Mouse (Mus musculus): ENCODE results near the gene Lamc2. TPM values are rescaled to one million over a fixed set of nuclear protein-coding genes. Genes with fewer than 3 reads are reported as not detected.
A peak's percentile ranks its signal among the peaks of the same experiment; 100 is the strongest.

Gene Lamc2
- polyA plus RNA-seq, 1 experiment from 2014 or later: 62.9 TPM

GRCm38 (mm10) chr1:153210198-153210597, 24.0 kb upstream of the Lamc2 start:
- 80% methylated on average over 2 of the region's 2 CpGs for WGBS
- no peak for TF ChIP-seq CTCF (IDR thresholded peaks at IDR 0.05)
- TF ChIP-seq EP300 (IDR thresholded peaks at IDR 0.05): no peak
- H3K4me3 ChIP-seq (ENCODE audit: low read depth, low read length): no peak overlapping the region
- H3K9me3 ChIP-seq (ENCODE audit: low read length): no peaks in the 10 kb centered on the region
- no peak overlapping the region for H3K4me2 ChIP-seq (replicated peaks; ENCODE audit: low read depth, low read length)
- ATAC-seq (no peak), DNase-seq (ENCODE audit: low spot score) (no peak)
- H3K27ac ChIP-seq (ENCODE audit: low read length): no peak overlapping the region
- H3K4me1 ChIP-seq (ENCODE audit: insufficient read depth, low read depth, low read length): no peaks in the 10 kb centered on the region
- no peaks in the 10 kb centered on the region for H3K27me3 ChIP-seq (replicated peaks; ENCODE audit: insufficient read depth, low read length)
- no peaks in the 10 kb centered on the region for H3K36me3 ChIP-seq (ENCODE audit: insufficient read depth, low read length)
- H3K9ac ChIP-seq (replicated peaks; ENCODE audit: low read depth): no peak overlapping the region

GRCm38 (mm10) chr1:153202195-153202594, 15.9 kb upstream of the Lamc2 start:
- H3K9me3 ChIP-seq (ENCODE audit: low read length): no peaks in the 10 kb centered on the region
- H3K4me3 ChIP-seq (ENCODE audit: low read depth, low read length): no peak overlapping the region
- H3K27ac ChIP-seq (ENCODE audit: low read length): no peak overlapping the region
- ATAC-seq: peak; percentile 83
- DNase-seq (ENCODE audit: low spot score): no peak
- WGBS: 40% methylated on average over 8 of the region's 8 CpGs
- no peaks in the 10 kb centered on the region for H3K36me3 ChIP-seq (ENCODE audit: insufficient read depth, low read length)
- TF ChIP-seq EP300 (IDR thresholded peaks at IDR 0.05) (no peak), CTCF (IDR thresholded peaks at IDR 0.05) (no peak)
- H3K9ac ChIP-seq (replicated peaks; ENCODE audit: low read depth): no peak overlapping the region
- no peaks in the 10 kb centered on the region for H3K27me3 ChIP-seq (replicated peaks; ENCODE audit: insufficient read depth, low read length)
- H3K4me2 ChIP-seq (replicated peaks; ENCODE audit: low read depth, low read length): no peak overlapping the region
- 0 out of 2 replicates have a peak, but pooled peaks cover 4% of the 10 kb centered on the region for H3K4me1 ChIP-seq (ENCODE audit: insufficient read depth, low read depth, low read length)

- Histone ChIP-seq H3K9ac (replicated peaks; ENCODE audit: low read depth) (no peak overlapping the region), H3K4me1 (ENCODE audit: insufficient read depth, low read depth, low read length) (0 out of 2 replicates have a peak, but pooled peaks cover 4% of the 10 kb centered on the region), H3K4me3 (ENCODE audit: low read depth, low read length) (no peak overlapping the region), H3K9me3 (ENCODE audit: low read length) (no peaks in the 10 kb centered on the region), H3K27me3 (replicated peaks; ENCODE audit: insufficient read depth, low read length) (no peaks in the 10 kb centered on the region), H3K4me2 (replicated peaks; ENCODE audit: low read depth, low read length) (no peak overlapping the region), H3K27ac (ENCODE audit: low read length) (no peak overlapping the region), H3K36me3 (ENCODE audit: insufficient read depth, low read length) (no peaks in the 10 kb centered on the region)
- WGBS: 21% methylated on average over 14 of the region's 14 CpGs
- ATAC-seq (no peak), DNase-seq (ENCODE audit: low spot score) (no peak)
- TF ChIP-seq CTCF (IDR thresholded peaks at IDR 0.05): no peak
- TF ChIP-seq EP300 (IDR thresholded peaks at IDR 0.05): no peak
These were observed 15.2 kb upstream of the Lamc2 start for GRCm38 (mm10) chr1:153201448-153201847.

GRCm38 (mm10) chr1:153197316-153197850, 11.1 kb upstream of the Lamc2 start:
- H3K9ac ChIP-seq (replicated peaks; ENCODE audit: low read depth): no peak overlapping the region
- H3K36me3 ChIP-seq (ENCODE audit: insufficient read depth, low read length): no peaks in the 10 kb centered on the region
- no peak overlapping the region for H3K4me2 ChIP-seq (replicated peaks; ENCODE audit: low read depth, low read length)
- H3K4me3 ChIP-seq (ENCODE audit: low read depth, low read length): no peak overlapping the region
- H3K27me3 ChIP-seq (replicated peaks; ENCODE audit: insufficient read depth, low read length): no peaks in the 10 kb centered on the region
- 63% methylated on average over 3 of the region's 3 CpGs for WGBS
- H3K27ac ChIP-seq (ENCODE audit: low read length): no peak overlapping the region
- no peak for DNase-seq (ENCODE audit: low spot score)
- TF ChIP-seq EP300 (IDR thresholded peaks at IDR 0.05): no peak
- no peak for TF ChIP-seq CTCF (IDR thresholded peaks at IDR 0.05)
- 0 out of 2 replicates have a peak, but pooled peaks cover 3% of the 10 kb centered on the region for H3K4me1 ChIP-seq (ENCODE audit: insufficient read depth, low read depth, low read length)
- ATAC-seq: no peak
- H3K9me3 ChIP-seq (ENCODE audit: low read length): no peaks in the 10 kb centered on the region

GRCm38 (mm10) chr1:153192945-153193344, 6.7 kb upstream of the Lamc2 start:
- no peak overlapping the region for H3K4me3 ChIP-seq (ENCODE audit: low read depth, low read length)
- H3K36me3 ChIP-seq (ENCODE audit: insufficient read depth, low read length): no peaks in the 10 kb centered on the region
- no peak overlapping the region for H3K4me2 ChIP-seq (replicated peaks; ENCODE audit: low read depth, low read length)
- no peaks in the 10 kb centered on the region for H3K9me3 ChIP-seq (ENCODE audit: low read length)
- no peak overlapping the region for H3K27ac ChIP-seq (ENCODE audit: low read length)
- no peak for ATAC-seq
- no peak for TF ChIP-seq CTCF (IDR thresholded peaks at IDR 0.05)
- no peak for TF ChIP-seq EP300 (IDR thresholded peaks at IDR 0.05)
- no peak overlapping the region for H3K9ac ChIP-seq (replicated peaks; ENCODE audit: low read depth)
- H3K4me1 ChIP-seq (ENCODE audit: insufficient read depth, low read depth, low read length): no peaks in the 10 kb centered on the region
- DNase-seq (ENCODE audit: low spot score): no peak
- no peaks in the 10 kb centered on the region for H3K27me3 ChIP-seq (replicated peaks; ENCODE audit: insufficient read depth, low read length)
- 92% methylated on average over 6 of the region's 6 CpGs for WGBS

GRCm38 (mm10) chr1:153192379-153192778, 6.1 kb upstream of the Lamc2 start:
- H3K27ac ChIP-seq (ENCODE audit: low read length): no peak overlapping the region
- DNase-seq (ENCODE audit: low spot score) (no peak), ATAC-seq (no peak)
- WGBS: 73% methylated on average over 4 of the region's 4 CpGs
- H3K27me3 ChIP-seq (replicated peaks; ENCODE audit: insufficient read depth, low read length): no peaks in the 10 kb centered on the region
- no peak overlapping the region for H3K9ac ChIP-seq (replicated peaks; ENCODE audit: low read depth)
- no peaks in the 10 kb centered on the region for H3K36me3 ChIP-seq (ENCODE audit: insufficient read depth, low read length)
- H3K9me3 ChIP-seq (ENCODE audit: low read length): no peaks in the 10 kb centered on the region
- no peak overlapping the region for H3K4me2 ChIP-seq (replicated peaks; ENCODE audit: low read depth, low read length)
- H3K4me3 ChIP-seq (ENCODE audit: low read depth, low read length): no peak overlapping the region
- no peaks in the 10 kb centered on the region for H3K4me1 ChIP-seq (ENCODE audit: insufficient read depth, low read depth, low read length)
- no peak for TF ChIP-seq CTCF (IDR thresholded peaks at IDR 0.05)
- no peak for TF ChIP-seq EP300 (IDR thresholded peaks at IDR 0.05)

- WGBS: 13% methylated on average over 5 of the region's 5 CpGs
- DNase-seq (ENCODE audit: low spot score): peak; percentile 86
These were observed 5.7 kb upstream of the Lamc2 start for GRCm38 (mm10) chr1:153191943-153192329.

More at GRCm38 (mm10) chr1:153191943-153192329, 5.7 kb upstream of the Lamc2 start:
- Histone ChIP-seq H3K27me3 (replicated peaks; ENCODE audit: insufficient read depth, low read length) (no peaks in the 10 kb centered on the region), H3K4me3 (ENCODE audit: low read depth, low read length) (no peak overlapping the region), H3K4me1 (ENCODE audit: insufficient read depth, low read depth, low read length) (no peaks in the 10 kb centered on the region), H3K4me2 (replicated peaks; ENCODE audit: low read depth, low read length) (peak overlapping the region; percentile 28), H3K9me3 (ENCODE audit: low read length) (no peaks in the 10 kb centered on the region), H3K9ac (replicated peaks; ENCODE audit: low read depth) (no peak overlapping the region), H3K36me3 (ENCODE audit: insufficient read depth, low read length) (no peaks in the 10 kb centered on the region), H3K27ac (ENCODE audit: low read length) (0 out of 2 replicates have a peak overlapping the region, but pooled peaks have one; percentile 32)
- TF ChIP-seq EP300 (IDR thresholded peaks at IDR 0.05) (no peak), CTCF (IDR thresholded peaks at IDR 0.05) (no peak)
- peak; percentile 59 for ATAC-seq
